Mouse (Mus musculus) lung, postnatal 10 days (tissue): ENCODE measurements around the gene Mdh1.
"Not testable (repeated sequence)": the region's sequence is repeated elsewhere in the genome, so short reads cannot be mapped to it uniquely, and the experiment has no call there.

Source experiments
- DNase-seq: peaks from one replicate; pipeline ENCODE4 v3.0.0; 2021

Gene Mdh1

GRCm38 (mm10) chr11:21542731-21543130, 29.4 kb downstream of the Mdh1 start:
- DNase-seq = no peak

DNA sequence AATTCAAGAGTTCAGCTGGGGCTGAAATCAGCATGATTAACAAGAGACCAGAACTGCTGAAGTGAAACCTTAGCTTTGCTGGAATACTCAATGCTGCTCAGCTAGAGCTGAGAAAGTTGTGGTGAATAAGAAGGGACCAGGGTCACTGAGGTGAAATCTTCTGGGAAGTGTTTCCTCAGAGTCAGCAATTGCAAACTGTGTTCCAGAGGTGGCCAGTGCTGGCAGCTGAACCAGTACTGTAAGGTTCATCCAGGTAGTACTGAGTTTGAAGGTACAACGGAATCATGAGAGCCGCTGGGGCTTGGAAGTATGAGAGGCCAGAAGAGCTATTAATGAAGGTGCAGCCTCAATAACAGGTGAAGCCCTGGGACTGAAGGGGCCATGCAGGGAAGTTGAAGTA, 31.5 kb downstream of the Mdh1 start:
- DNase-seq = no peak

DNA sequence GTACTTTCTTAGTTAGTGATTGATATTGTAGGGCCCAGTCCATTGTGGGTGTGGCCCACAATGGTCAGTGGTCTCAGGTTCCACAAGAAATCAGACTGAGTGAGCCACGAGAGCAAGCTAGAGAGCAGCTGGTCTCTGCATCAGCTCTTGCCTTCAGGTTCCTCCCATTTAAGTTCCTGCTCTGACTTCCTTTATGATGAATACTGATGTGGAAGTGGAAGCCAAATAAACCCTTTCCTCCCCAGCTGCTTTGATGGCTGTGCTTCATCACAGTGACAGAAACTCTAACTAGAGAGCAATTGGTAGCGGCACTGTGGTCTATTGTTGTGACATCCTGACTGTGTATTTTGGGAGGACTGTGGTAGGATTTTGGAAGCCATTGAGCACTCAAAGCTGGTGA, 32.1 kb downstream of the Mdh1 start:
- no peak for DNase-seq

DNA sequence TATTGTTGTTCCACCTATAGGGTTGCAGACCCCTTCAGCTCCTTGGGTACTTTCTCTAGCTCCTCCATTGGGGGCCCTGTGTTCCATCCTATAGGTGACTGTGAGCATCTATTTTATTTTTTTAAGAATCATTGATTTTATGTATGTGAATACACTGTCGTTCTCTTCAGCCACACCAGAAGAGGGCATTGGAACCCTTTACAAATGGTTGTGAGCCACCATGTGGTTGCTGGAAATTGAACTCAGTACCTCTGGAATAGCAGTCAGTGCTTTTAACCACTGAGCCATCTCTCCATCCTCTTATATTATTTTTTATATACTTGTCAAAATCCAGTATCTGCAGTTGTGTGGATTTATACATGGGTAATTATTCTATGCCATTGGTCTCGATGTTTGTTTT, 41.3 kb downstream of the Mdh1 start:
- not testable (repeated sequence) for DNase-seq

- no peak for DNase-seq
Observed at GRCm38 (mm10) chr11:21528676-21529394, 43.3 kb downstream of the Mdh1 start.

DNA sequence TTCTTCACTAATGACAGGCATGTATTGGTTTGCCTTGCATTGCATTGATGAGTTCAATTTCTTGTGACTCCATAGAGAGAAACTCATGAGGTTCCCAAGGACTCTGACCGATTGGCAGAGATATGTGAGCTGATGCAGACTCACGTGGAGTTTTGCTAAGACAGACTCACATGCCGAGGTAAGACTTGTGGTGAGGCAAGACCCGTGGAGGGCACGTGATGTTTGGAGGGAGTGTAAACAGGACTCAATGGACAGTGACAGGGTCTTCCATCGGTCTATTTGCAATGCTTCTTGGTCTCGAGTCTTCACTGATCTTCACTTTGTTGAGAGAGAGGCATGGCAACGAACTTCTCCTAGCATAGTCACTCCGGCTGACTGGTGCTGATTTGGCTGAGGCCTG, 54.4 kb downstream of the Mdh1 start:
- no peak for DNase-seq

- not testable (repeated sequence) for DNase-seq
Observed at GRCm38 (mm10) chr11:21516396-21516795, 55.8 kb downstream of the Mdh1 start.

- not testable (repeated sequence) for DNase-seq
Observed at GRCm38 (mm10) chr11:21510577-21510976, 61.6 kb downstream of the Mdh1 start.

DNA sequence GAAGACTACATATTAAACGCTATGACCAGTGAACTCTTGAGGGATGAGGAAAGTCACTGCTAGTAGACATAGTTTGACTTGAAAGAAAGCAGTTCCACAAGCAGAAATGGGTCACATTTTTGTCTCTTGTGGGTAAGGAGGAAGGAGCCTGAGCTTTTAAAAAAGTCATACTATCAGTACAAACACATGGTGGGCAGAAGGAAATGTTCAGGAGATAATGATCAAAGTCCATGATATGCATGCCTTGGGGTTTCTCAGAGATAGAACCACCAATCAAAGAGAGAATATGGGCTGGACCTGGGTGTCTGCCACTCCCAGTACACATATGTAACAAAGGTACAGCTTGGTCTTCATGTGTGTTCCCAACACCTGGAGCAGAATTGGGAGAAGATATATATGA, 63.5 kb downstream of the Mdh1 start:
- DNase-seq = not testable (repeated sequence)

- DNase-seq = not testable (repeated sequence)
Observed at GRCm38 (mm10) chr11:21507073-21507472, 65.1 kb downstream of the Mdh1 start.
